Mouse (Mus musculus): ENCODE data around the gene Trnau1ap.
A peak's percentile ranks its signal among the peaks of the same experiment; 100 is the strongest.
"Not testable (repeated sequence)": the region's sequence is repeated elsewhere in the genome, so short reads cannot be mapped to it uniquely, and the experiment has no call there.

The Trnau1ap gene

DNA sequence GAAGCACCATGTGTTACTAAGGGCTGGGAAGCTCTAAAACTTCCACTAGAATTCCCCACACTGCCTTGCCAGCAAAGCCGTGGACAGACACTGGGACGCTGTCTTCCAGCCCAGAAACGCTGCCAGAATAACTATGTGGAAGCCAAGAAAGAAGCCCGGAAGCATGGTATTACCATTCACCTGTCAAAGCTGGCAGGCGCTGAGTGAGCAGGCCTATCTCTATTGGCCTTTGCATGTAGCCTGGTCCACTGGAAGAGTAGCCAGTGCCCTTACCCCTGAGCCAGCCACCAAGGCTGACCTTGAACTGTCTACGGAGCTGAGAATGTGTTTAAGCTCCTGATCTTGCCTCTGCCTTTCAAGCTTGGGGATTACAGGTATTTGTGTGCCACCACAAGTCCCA, 27.9 kb downstream of the Trnau1ap start:
- peak in 1 of 2 experiments; percentile 36 for DNase-seq (ENCODE audit: low spot score in 2 of 2)

DNA sequence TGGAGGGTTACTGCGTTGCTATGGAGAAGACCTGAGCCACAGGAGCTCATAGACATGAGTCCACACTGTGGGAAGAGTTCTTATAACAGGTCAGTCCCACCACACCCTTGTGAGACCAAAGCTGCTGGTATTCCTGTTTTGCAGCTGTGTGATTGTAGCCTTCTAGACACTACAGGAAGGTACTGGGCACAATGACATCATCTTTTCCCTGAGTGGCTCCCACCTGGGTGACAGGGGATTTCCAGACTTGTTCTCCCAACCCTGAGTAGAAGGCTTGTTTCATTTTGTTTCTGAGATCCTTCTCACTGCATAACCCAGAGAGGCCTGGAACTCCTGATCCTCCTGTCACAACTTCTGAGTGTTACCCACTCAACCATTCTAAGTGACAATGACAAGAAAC, 29.5 kb downstream of the Trnau1ap start:
- DNase-seq (ENCODE audit: low spot score in 2 of 2), result no peak

DNA sequence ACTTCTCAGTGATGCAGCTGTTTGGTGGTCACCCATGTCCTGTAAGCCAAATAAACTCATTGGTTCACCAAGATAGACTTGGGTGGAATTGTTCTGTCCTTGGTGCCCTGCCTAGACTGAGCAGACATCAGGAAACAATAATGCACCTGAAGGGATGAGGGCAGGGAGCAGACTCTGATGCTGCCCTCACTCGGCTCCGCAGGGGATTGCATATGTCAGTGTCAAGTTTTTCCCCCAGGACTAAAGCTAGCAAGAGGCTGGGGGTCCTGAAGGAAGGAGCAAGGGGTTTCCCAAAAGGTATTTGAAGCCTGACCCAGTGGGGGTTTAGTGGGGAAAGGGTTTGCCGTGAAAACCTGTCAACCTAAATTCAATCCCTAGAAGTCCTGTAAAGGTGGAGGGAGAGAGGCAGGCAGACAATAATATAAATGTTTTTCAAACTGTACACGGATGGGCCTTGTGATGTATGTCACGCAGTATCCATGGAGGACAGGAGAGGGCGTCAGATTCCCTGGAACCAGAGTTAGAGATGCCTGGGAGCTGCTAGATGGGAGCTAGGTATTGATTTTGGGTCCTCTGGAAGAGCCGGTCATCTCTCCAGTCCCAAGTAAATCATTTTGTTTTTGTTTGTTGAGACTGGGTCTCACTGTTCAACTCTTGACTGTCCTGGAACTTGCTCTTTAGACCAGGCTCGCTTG, 33.5 kb downstream of the Trnau1ap start:
- DNase-seq (ENCODE audit: low spot score in 2 of 2), result no peak

DNA sequence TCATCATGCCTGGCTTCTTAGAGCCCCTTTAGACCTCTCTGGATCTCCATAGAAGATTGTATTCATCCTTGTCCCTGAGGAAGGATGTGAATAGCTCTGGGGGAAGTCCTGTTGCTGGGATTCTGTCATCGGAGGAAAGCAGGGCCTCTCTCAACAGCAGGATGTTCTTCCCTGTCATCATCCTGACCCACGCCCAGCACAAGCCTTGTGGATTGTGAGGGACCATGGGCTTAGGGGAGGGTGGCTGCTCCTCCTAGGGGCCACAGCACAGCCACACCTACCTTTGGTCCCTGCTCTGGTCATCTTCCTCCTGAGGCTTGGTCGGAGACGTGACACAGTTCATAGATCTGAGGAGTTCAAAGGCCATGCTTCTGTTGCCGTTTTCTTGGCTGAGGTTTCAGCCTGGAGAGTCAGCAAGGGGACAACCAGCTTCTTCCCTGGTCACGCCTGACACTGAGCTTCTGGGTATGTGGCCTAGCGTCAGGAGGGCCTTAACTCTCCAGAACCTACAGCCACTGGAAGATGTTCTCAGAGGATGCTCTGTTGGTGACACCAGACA, 35.6 kb downstream of the Trnau1ap start:
- no peak for DNase-seq (ENCODE audit: low spot score in 2 of 2)

DNA sequence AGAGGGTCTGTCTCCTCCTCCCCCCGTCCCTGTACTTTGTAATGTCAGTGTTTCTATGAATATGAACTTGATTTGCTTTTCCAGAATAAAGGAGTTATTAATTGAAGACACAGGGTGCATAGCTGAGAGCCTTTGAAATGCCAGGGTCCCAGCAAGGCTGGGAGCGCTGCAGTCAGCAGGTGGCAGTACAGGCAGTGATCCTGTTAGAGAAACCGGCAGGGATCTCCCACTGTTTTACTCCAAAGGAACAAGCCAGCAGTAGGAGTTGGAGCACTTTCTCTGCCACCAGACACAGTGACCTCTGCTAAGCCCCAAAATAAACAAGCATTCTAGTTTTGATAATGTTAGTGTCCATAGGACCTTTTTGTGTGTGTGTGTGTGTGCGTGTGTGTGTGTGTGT, 36.4 kb downstream of the Trnau1ap start:
- DNase-seq (ENCODE audit: low spot score in 2 of 2), result no peak

DNA sequence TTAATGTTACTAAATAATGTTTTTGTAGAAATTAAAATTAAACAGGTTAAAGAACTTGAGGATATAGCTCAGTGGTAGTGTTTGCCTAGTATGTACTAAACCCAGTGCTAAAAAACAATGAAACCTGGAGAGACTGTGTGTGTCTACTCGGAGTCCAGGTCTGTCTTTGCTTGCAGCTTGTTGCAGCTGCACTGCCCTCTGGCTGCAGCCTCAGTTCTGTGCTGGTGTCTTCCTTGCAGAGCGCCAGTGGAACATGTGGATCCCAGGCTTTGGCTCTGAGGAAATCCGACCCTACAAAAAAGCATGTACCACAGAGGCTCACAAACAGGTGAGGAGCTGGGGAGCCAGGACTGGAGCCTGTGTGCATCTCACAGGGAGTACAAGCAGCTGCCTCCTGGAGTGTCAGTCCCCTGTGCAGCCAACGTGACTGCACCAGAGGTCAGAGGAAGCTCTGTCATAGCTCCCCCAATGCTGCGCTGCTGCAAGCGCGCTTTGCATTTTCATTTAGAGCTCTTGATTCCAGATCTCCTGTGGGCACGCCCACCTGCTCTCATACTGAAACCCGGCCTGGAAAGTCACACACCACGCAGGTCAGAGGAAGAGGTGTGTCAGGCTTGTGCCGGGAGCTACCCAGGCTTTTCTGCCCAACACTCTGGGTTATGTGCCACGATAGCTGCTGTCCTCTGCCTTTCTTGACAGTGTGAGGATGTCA, 37.6 kb downstream of the Trnau1ap start:
- no peak for DNase-seq (ENCODE audit: low spot score in 2 of 2)

DNA sequence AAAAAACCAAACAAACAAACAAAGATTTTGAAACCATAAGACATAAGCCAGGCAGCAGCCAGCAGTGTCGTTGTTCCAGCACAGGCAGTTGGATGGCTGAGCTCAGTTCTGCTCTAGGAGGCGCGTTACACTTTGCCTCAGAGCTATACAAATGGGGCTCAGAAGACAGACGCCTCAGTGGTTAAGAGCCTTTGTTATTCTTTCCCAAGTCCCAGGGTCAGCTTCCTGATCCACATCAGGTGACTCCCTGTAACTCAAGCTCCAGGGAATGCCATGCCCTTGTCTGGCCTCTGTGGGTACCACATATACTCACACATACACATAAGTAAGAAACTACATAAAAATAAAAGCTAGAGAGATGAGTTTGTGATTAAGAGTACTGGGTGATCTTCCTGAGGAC, 38.3 kb downstream of the Trnau1ap start:
- DNase-seq (ENCODE audit: low spot score in 2 of 2), result no peak

DNA sequence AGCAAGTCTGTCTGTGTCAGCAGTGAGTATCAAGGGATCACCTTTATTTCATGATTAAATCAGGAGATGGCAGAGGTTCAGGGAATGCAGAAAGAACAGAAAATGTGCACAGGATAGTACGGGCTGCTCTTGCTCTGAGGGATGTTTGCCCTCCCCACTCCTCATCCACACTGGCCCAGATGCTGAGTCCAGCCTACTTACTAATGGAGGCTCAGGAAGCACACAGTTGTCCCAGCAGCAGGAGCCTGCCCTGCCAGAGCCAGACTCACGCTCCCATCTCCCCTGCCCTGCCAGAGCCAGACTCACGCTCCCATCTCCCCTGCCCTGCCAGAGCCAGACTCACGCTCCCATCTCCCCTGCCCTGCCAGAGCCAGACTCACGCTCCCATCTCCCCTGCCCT, 40.5 kb downstream of the Trnau1ap start:
- DNase-seq (ENCODE audit: low spot score in 2 of 2), result not testable (repeated sequence)

DNA sequence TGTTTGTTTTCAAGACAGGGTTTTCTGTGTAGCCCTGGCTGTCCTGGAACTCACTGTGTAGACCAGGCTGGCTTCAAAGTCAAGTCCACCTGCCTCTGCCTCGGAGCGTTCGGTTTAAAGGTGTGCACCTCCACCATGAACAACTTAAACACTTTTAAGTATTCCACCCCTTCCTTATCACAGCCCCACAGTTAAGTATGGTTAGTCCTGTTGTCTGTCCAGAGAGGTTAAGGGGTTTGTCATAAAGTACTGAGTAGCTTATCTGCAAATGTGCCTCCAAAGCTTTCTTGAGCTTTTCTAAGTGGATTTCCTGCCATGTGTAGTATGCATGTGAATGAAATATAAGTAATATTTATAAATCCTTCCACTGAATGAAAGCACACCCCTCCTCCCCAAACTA, 53.4 kb downstream of the Trnau1ap start:
- no peak for DNase-seq (ENCODE audit: low spot score in 2 of 2)

DNA sequence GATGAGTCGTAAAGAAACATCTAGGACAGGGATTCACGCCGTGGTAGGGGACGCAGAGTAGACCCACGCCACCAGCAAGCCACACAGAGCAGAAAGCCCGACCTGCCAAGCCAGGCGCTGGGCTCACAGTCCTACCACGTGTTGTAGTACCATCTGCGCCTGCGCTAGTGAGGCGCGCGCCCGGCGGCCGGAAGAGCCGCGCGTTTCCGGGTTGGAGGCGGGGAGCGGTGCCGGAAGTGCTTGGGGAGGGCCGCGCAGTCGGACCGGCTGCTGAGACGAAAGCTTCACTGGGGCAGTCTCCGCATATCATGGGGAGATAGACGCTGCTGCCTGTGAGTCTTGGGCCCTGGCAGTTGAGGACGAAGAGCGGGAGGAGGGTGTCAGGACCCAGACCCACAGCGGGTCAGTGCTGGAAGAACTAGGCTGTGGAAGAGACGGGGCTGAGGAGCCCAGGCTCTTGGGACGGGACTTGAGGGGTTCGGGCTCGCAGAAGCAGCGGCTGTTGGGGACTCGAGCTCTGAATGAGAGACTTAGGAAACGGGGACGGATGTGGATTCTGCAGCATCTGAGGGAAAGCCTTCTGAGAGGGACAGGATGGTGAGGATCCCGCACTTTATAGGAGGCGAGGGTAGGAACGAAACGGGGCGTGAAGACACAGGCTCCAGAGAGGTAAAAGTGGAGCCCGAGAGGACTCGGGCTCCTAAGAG, 55.0 kb downstream of the Trnau1ap start, which contains the start of gene Taf12:
Taf12 (plus strand) TSS at position 220 of the 707 bp plus-strand sequence.
- DNase-seq (ENCODE audit: low spot score in 2 of 2), result peak; percentile 89 to 92

DNA sequence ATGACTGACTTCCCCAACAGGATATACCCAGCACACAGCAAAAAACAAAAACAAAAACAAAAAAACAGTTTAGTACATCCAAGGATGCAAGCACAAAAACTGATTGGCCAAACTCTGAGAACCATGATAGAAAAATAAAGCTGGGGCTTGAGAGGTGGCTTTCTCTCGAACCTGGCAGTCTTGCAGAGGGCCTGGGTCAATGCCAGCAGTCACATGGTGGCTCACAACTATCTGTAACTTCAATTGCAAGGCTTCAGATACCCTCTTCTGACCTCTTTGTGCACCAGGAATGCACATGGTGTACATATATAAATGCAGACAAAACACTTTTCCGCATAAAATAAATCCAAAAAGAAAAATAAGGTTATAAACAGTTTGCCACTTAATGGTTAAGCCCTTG, 56.2 kb downstream of the Trnau1ap start:
- DNase-seq (ENCODE audit: low spot score in 2 of 2), result no peak

DNA sequence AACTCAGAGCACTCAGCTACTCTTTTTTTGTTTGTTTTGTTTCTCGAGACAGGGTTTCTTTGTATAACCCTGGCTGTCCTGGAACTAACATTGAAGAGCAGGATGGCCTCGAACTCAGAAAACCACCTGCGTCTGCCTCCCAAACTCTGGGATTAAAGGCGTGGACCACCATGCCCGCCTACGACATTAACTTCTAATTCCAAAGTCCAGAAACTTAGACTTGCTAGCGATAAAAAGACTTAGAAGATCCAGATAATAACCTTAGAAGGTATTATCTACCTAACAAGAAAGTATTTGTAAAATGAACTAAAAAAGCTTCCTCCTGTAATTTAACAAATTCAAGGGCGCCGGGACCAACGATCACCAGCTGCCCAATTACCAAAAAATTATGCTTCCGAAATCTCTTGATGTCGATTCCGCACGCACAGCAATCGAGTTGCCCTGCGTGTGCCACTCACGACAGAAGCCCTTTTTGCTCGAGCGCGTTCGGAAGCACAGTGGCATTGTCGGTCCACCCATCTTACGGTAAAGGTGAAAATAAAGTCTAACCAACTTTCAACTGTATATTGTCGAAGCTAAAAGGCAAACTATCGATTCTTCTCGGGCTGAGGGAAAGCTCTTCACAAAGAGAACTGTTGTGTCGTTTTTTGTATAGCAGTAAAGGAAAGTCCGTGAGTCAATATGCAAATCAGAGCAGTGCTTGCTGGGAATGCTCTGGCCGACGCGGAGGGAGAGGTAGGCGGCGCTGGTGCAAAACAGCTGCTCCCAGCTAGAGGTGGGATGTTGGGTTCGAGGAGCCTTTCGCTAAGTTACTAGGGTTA, 59.4 kb downstream of the Trnau1ap start:
- peak; percentile 74 to 84 for DNase-seq (ENCODE audit: low spot score in 2 of 2)

DNA sequence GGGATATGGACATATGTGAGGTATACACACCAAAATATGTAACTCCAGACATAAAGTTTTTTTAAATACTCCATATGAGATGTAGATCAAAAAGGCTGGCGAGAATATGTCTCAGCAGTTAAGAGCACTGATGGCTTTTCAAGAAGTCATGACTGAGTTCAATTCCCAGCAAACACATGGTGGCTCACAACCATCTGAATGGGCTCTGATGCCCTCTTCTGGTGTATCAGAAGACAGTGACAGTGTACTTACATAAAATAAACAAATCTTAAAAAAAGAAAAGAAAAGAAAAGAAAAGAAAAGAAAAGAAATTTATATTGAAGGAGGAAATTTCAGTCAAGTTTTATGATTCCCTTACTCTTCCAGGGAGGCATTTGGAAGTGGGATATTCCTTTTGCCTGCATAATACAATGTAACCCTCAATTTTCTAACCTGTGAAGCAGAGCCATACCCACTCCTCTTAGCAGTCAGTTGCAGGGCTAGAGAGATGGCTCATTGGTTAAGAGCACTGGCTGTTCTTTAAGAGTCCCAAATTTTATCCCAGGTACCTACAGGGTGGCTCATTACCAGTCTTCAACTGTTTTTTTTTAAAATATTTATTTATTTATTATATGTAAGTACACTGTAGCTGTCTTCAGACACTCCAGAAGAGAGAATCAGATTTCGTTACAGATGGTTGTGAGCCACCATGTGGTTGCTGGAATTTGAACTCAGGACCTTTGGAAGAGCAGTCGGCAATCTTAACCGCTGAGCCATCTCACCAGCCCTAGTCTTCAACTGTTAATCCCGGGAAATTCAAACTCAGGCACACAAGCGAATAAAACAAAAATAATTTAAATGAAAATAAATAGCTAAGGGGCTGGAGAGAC, 60.2 kb downstream of the Trnau1ap start:
- no peak for DNase-seq (ENCODE audit: low spot score in 2 of 2)

DNA sequence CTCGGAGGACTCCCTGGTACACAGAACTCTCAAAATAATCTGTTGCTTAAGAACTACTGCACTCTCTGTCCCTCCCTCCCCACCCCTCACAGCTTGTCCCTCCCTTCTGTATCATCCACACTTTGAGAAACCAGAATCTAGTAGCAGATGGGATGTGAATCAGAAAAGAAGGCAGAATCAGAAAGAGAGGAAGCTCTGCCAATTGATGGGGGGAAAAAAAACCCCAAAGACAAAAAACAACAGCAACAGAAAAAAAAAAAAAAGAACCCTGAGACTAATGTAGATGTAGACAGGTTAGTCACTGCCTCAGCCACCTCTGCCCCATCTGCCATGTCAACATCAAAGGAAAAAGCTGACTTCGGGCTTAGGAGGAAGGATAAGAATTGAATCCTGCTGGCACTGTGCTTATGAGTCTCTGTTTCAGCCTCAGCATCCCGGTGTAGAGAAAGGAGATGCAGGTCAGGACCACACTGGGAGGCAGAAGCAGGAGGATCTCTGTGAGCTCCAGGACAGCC, 62.4 kb downstream of the Trnau1ap start:
- DNase-seq (ENCODE audit: low spot score in 2 of 2), result no peak

DNA sequence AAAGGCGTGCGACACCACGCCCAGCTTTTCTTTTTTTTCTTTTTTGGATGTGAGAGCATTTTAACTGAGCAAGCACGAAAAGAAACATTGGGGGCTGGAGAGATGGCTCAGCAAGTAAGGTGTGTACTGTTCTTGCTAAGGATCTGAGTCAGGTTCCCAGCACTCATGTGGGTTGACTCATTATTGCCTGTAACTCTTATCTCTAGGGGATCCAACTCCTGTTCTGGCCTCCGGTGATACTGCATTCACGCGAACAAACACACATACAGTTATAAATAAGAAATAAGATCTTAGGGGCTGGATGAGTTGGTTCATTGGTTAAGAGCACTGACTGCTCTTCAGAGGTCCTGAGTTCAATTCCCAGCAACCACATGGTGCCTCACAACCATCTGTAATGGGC, 66.0 kb downstream of the Trnau1ap start:
- no peak for DNase-seq (ENCODE audit: low spot score in 2 of 2)

DNA sequence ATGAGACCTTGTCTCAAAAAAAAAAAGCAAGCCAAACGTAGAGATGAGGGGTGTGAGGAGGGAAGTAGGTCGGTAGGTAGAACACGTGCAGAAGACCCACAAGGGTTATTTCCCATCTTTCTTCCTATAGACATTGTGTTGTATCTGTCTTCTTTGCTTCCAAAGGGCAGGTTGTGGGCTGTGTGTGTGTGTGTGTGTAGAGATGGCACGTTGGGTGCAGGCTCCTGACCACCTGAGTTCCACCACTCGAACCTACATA, 67.1 kb downstream of the Trnau1ap start:
- no peak for DNase-seq (ENCODE audit: low spot score in 2 of 2)

All from urinary bladder, postnatal 4 days (tissue).